Mouse (Mus musculus) heart, postnatal 0 days (tissue): ENCODE data around the gene Zcwpw1. TPM values are rescaled to one million over a fixed set of nuclear protein-coding genes. Genes with fewer than 3 reads are reported as not detected.
"Not testable (repeated sequence)": the region's sequence is repeated elsewhere in the genome, so short reads cannot be mapped to it uniquely, and the experiment has no call there.

Source experiments
- ATAC-seq: fragments of 200-750 bp; cut with Nextera tagmentation; 2 replicates; pipeline ENCODE4 v1.8.0; 2017; ENCODE audit warnings: low read depth, moderate number of reproducible peaks, moderate library complexity; ENCODE audit not compliant: insufficient read depth
- DNase-seq: peaks from one replicate; pipeline ENCODE4 v3.0.0-alpha.2; 2016; ENCODE audit warnings: low spot score
- H3K27ac ChIP-seq: fragments of 300-500 bp; sonication (generic); 2 replicates; pipeline ENCODE4 v1.5.1; 2014; ENCODE audit warnings: low read depth, mild to moderate bottlenecking
- H3K27me3 ChIP-seq: fragments of 300-500 bp; sonication (generic); 2 replicates; pipeline ENCODE4 v1.6.1; 2014; ENCODE audit warnings: low read length, mixed read lengths; ENCODE audit not compliant: control insufficient read depth, insufficient read depth
- H3K36me3 ChIP-seq: fragments of 300-500 bp; sonication (generic); replicated peaks from 2 replicates; pipeline ENCODE4 v1.6.1; 2014; ENCODE audit warnings: low read length, mixed read lengths; ENCODE audit not compliant: control insufficient read depth, insufficient read depth
- H3K4me1 ChIP-seq: fragments of 300-500 bp; sonication (generic); 2 replicates; pipeline ENCODE4 v1.6.1; 2014; ENCODE audit warnings: antibody characterized with exemption; ENCODE audit not compliant: control insufficient read depth, insufficient read depth
- H3K4me2 ChIP-seq: fragments of 300-500 bp; sonication (generic); 2 replicates; pipeline ENCODE4 v1.6.1; 2014; ENCODE audit warnings: low read depth, mild to moderate bottlenecking, low read length, moderate library complexity
- H3K4me3 ChIP-seq: fragments of 300-500 bp; sonication (generic); 2 replicates; pipeline ENCODE4 v1.5.1; 2014; ENCODE audit warnings: low read depth, low read length
- H3K9ac ChIP-seq: fragments of 300-500 bp; sonication (generic); replicated peaks from 2 replicates; pipeline ENCODE4 v1.6.1; 2014; ENCODE audit warnings: low read depth, low read length, mixed read lengths
- H3K9me3 ChIP-seq: fragments of 300-500 bp; sonication (generic); replicated peaks from 2 replicates; pipeline ENCODE4 v1.6.1; 2016; ENCODE audit warnings: low read length; ENCODE audit not compliant: control insufficient read depth
- CTCF ChIP-seq: IDR thresholded peaks from 2 replicates; pipeline ENCODE4 v1.5.1; 2016; ENCODE audit warnings: antibody characterized with exemption, control low read depth, low read depth
- EP300 ChIP-seq: IDR thresholded peaks from 2 replicates; pipeline ENCODE4 v1.6.1; 2016; ENCODE audit warnings: antibody characterized with exemption, low read depth
- WGBS: fragments of 180-500 bp; shearing (Covaris S2); extraction: QIAGEN DNeasy Blood & Tissue Kit; methylation state at CpG from one replicate; pipeline ENCODE4 v1.1.7; 2014; 5-methylcytosine and 5-hydroxymethylcytosine counted together
- polyA plus RNA-seq: library from polyadenylated mRNA; unstranded; fragments of >200 nt; fragmentation: Nextera tagmentation; extraction: Ambion mirVana; gene quantifications from 2 replicates; pipeline ENCODE4 v1.2.1, GENCODE M21; 2015
- total RNA-seq: library from RNA; depleted of rRNA; stranded (reverse); fragments of >200 nt; gene quantifications from 2 replicates; pipeline ENCODE4 v1.2.3, GENCODE M21; 2014; ENCODE audit warnings: low replicate concordance

The Zcwpw1 gene
- total and polyA plus RNA-seq, 2 experiments from 2014 or later, result 2.2 to 8.7 TPM

DNA sequence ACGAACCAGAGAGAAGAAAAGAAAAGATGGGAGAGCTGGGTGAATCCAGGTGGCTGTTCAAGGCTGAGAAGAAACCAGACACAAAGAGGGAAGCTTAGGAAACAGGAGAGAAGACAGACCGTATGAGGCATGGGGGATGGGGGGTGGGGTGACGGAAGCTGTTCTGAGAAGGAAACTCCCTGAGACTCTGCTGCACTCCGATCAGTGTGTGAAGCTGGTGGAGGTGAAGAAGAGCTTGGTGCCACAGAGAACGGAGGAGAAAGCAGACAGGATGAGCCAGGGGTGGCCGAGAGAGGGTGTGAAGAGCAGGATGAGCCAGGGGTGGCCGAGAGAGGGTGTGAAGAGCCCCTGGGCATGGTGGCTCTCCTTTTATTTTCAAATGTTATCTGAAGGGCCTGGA is 38.8 kb downstream of the Zcwpw1 start:
- no peaks in the 10 kb centered on the region for H3K9me3 ChIP-seq
- no peak for TF ChIP-seq CTCF
- TF ChIP-seq EP300, result no peak
- H3K36me3 ChIP-seq, result no peaks in the 10 kb centered on the region
- no peak for ATAC-seq
- no peak overlapping the region for H3K4me2 ChIP-seq
- H3K27me3 ChIP-seq, result no peaks in the 10 kb centered on the region
- H3K27ac ChIP-seq, result no peak overlapping the region
- no peak for DNase-seq
- H3K4me1 ChIP-seq, result no peaks in the 10 kb centered on the region
- no peak overlapping the region for H3K4me3 ChIP-seq
- H3K9ac ChIP-seq, result no peak overlapping the region
- WGBS, result 24% methylated on average over 7 of the region's 7 CpGs

DNA sequence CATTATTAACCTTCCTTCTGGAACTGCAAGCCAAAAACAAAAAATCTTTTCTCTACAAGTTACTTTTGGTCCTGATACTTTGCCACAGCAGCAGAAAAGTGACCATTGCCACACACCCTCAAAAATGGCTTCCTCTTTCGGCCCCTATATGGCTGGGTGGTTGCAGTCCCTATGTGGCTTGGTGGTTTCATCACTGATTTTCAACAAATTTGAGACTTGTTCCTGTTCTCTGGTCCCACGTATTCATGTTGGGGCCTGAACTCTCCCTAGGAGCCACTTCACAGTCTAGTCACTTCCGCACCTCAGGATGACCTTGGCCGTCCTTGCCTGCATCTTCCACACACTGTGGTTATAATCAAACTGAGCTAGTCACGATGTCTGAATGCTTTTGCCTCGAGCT is 41.1 kb downstream of the Zcwpw1 start:
- H3K9me3 ChIP-seq, result no peaks in the 10 kb centered on the region
- no peaks in the 10 kb centered on the region for H3K27me3 ChIP-seq
- no peak overlapping the region for H3K4me2 ChIP-seq
- H3K27ac ChIP-seq, result no peak overlapping the region
- WGBS, result 64% methylated on average over 6 of the region's 6 CpGs
- H3K4me3 ChIP-seq, result no peak overlapping the region
- H3K36me3 ChIP-seq, result no peaks in the 10 kb centered on the region
- no peak for TF ChIP-seq CTCF
- TF ChIP-seq EP300, result no peak
- H3K9ac ChIP-seq, result no peak overlapping the region
- H3K4me1 ChIP-seq, result no peaks in the 10 kb centered on the region
- no peak for DNase-seq
- ATAC-seq, result no peak

DNA sequence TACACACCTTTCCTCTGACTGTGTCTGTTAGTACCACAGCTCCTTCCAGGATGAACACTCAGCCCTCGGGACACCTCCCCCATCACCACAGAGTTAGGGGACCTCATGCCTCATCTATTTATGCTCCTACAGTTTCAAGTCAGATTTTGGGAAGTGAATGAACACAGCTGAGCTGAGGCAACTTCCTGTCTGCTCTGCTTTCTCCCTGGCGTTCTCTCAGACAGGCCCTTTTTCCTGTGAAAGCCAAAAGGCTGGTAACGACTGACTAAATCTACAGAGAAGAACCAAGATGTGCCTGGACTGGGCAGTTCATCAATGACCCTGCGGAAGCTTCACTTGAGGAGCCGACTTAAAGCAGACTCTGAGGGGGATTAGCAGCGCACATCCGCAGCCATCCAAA is 42.6 kb downstream of the Zcwpw1 start:
- WGBS, result 74% methylated on average over 7 of the region's 7 CpGs
- DNase-seq, result no peak
- TF ChIP-seq EP300, result no peak
- no peak for TF ChIP-seq CTCF
- Histone ChIP-seq H3K27ac (peak overlapping the region; percentile 40), H3K4me3 (no peak overlapping the region), H3K4me2 (no peak overlapping the region), H3K27me3 (no peaks in the 10 kb centered on the region), H3K4me1 (no peaks in the 10 kb centered on the region), H3K9me3 (no peaks in the 10 kb centered on the region), H3K9ac (no peak overlapping the region), H3K36me3 (no peaks in the 10 kb centered on the region)
- ATAC-seq, result no peak

DNA sequence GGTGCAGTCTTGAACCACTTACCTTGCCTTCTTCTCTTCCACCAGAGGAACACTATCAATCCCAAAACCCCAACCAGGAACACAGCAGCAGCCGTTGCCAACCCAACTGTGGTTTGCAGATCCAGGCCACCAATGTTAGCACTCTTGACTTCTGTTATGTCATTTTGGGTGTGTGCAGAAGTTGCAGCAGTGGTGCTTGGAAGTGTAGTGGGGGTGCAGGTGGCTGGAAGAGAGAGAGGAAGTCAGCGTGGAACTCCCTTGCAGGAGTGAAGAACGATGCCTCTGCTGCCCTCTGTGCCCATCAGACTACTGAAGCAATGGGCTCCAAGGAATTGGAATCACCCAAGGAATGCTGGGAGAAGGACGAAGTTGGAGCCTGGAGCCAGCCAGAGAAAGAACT is 43.5 kb downstream of the Zcwpw1 start:
- Histone ChIP-seq H3K27ac (no peak overlapping the region), H3K4me1 (no peaks in the 10 kb centered on the region), H3K27me3 (no peaks in the 10 kb centered on the region), H3K4me3 (no peak overlapping the region), H3K9me3 (no peaks in the 10 kb centered on the region), H3K36me3 (no peaks in the 10 kb centered on the region), H3K4me2 (no peak overlapping the region), H3K9ac (no peak overlapping the region)
- 73% methylated on average over 4 of the region's 4 CpGs for WGBS
- ATAC-seq (no peak), DNase-seq (no peak)
- TF ChIP-seq EP300 (no peak), CTCF (no peak)

DNA sequence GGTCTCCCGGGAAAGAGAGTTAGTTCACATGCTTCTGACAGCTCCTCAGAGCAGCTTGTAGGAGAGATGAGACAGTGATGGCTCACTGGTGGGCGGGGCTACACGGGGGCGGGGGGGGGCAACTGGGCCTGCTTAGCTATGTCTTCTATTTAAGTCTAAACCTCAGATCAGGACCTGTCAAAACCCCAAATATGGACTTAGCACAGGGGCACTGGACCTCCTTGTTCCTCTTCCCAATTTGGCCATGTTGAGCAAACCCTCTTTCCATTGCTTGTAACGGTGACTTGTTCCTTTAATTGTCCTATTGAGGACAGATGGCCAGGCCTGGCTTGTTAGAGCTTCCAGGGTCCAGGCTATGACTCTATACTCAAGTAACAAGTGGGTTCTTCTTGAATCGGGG is 43.9 kb downstream of the Zcwpw1 start:
- Histone ChIP-seq H3K4me3 (no peak overlapping the region), H3K27ac (no peak overlapping the region), H3K9me3 (no peaks in the 10 kb centered on the region), H3K36me3 (no peaks in the 10 kb centered on the region), H3K4me2 (no peak overlapping the region), H3K9ac (no peak overlapping the region), H3K4me1 (no peaks in the 10 kb centered on the region), H3K27me3 (no peaks in the 10 kb centered on the region)
- TF ChIP-seq EP300 (no peak), CTCF (no peak)
- ATAC-seq, result no peak
- DNase-seq, result no peak
- WGBS, result 56% methylated on average over 6 of the region's 6 CpGs

DNA sequence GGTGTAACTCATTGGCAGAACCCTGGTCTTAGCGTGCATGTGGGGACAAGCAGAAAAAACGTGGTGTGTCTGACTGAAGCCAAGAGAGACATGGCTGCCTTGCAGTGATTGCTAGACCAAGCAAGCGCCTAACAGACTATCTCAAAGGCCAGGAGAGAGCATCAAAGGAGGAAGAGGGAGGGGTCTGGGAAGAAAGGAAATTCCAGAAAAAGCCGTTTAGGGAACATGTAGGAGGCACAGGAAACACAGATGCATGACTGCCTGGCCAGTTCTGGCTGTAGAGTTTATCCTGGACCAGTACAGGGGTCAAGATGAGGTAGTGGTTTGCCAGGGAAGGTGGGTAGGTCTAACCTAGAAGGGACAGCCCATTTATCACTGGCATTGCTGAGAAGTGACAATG is 45.9 kb downstream of the Zcwpw1 start:
- ATAC-seq, result peak; percentile 66
- TF ChIP-seq EP300, result 0 out of 2 replicates have a peak, but pooled peaks have one; percentile 30
- no peak for TF ChIP-seq CTCF

DNA sequence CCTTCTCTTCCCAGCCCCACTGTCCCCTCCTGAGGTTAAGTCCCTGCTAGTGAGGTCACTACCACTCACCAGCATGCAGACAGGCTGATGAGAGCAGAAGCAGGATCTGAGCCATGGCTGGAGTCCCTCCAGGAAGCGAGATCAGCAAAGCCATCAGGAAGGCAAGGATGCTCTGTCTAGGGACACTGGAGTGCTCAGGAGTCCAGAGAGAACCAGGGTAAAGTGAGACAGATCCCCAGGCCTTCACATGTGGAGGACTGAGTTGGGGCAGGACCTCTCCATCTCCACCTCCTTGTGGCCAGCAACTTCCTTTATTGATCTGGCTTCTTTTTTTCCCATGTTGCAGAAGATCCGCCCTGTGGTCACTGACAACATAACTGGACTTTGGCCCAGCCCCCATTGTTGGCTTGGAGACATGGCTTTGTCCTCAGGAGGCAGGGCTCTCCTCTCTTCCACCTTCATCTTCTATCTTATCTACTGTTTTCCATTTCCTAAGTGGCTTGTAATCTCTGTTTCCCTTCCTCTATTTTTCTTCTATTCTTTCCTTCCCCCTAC is 48.4 kb downstream of the Zcwpw1 start, which contains the start of gene Pilra:
Pilra (minus strand) TSS at position 316 of the 555 bp plus-strand sequence.
- DNase-seq, H3K27me3 ChIP-seq, H3K27ac ChIP-seq, H3K4me2 ChIP-seq, H3K36me3 ChIP-seq, H3K4me1 ChIP-seq, H3K9ac ChIP-seq, ATAC-seq, H3K4me3 ChIP-seq, H3K9me3 ChIP-seq: not testable (repeated sequence)
- WGBS, result 29% methylated on average over 2 of the region's 2 CpGs

More for the DNA sequence above, 45.9 kb downstream of the Zcwpw1 start:
- no peak overlapping the region for H3K4me2 ChIP-seq
- no peaks in the 10 kb centered on the region for H3K4me1 ChIP-seq
- DNase-seq, result peak; percentile 58
- H3K36me3 ChIP-seq, result no peaks in the 10 kb centered on the region
- 39% methylated on average over 4 of the region's 4 CpGs for WGBS
- no peak overlapping the region for H3K27ac ChIP-seq
- H3K9ac ChIP-seq, result no peak overlapping the region
- H3K4me3 ChIP-seq, result no peak overlapping the region
- H3K9me3 ChIP-seq, result no peaks in the 10 kb centered on the region
- no peaks in the 10 kb centered on the region for H3K27me3 ChIP-seq
